Mouse (Mus musculus): Measurements from ENCODE around the gene Gmppb.

GRCm38 (mm10) chr9:108044751-108045492 lies 4.1 kb upstream of the Gmppb start:
- TF ChIP-seq POLR2A (IDR thresholded peaks at IDR 0.05; ENCODE audit: extremely low read depth, insufficient read depth, low read length) (no peak), CTCF (IDR thresholded peaks at IDR 0.05; ENCODE audit: extremely low read depth, insufficient read depth, low read length) (no peak)
